Mouse (Mus musculus) hindbrain, embryonic 11.5 days (tissue): ENCODE results near the gene Nek8. TPM values are rescaled to one million over a fixed set of nuclear protein-coding genes. Genes with fewer than 3 reads are reported as not detected.
A peak's percentile ranks its signal among the peaks of the same experiment; 100 is the strongest.

ENCODE experiments used
- ATAC-seq: fragments of 200-750 bp; cut with Nextera tagmentation; 2 replicates; pipeline ENCODE4 v1.8.0; 2017; ENCODE audit warnings: mild to moderate bottlenecking, moderate TSS enrichment, moderate library complexity; ENCODE audit not compliant: low FRiP score
- DNase-seq: peaks from one replicate; pipeline ENCODE4 v3.0.0-alpha.2; 2015; ENCODE audit warnings: low spot score
- H3K27ac ChIP-seq: fragments of 300-500 bp; sonication (generic); 2 replicates; pipeline ENCODE4 v1.5.1; 2014; ENCODE audit warnings: mild to moderate bottlenecking, low read depth, low read length
- H3K27me3 ChIP-seq: fragments of 300-500 bp; sonication (generic); 2 replicates; pipeline ENCODE4 v1.6.1; 2014; ENCODE audit warnings: mild to moderate bottlenecking, low read length, moderate library complexity, mixed read lengths; ENCODE audit not compliant: control insufficient read depth, insufficient read depth
- H3K36me3 ChIP-seq: fragments of 300-500 bp; sonication (generic); 2 replicates; pipeline ENCODE4 v1.6.1; 2014; ENCODE audit warnings: mild to moderate bottlenecking, low read length, moderate library complexity, mixed read lengths; ENCODE audit not compliant: control insufficient read depth, insufficient read depth
- H3K4me1 ChIP-seq: fragments of 300-500 bp; sonication (generic); replicated peaks from 2 replicates; pipeline ENCODE4 v1.6.1; 2014; ENCODE audit warnings: low read length, mixed read lengths; ENCODE audit not compliant: control insufficient read depth, insufficient read depth
- H3K4me2 ChIP-seq: fragments of 300-500 bp; sonication (generic); replicated peaks from 2 replicates; pipeline ENCODE4 v1.6.1; 2014; ENCODE audit warnings: mild to moderate bottlenecking, low read depth, low read length
- H3K4me3 ChIP-seq: fragments of 300-500 bp; sonication (generic); 2 replicates; pipeline ENCODE4 v1.5.1; 2014; ENCODE audit warnings: low read depth, low read length
- H3K9ac ChIP-seq: fragments of 300-500 bp; sonication (generic); 2 replicates; pipeline ENCODE4 v1.6.1; 2014; ENCODE audit warnings: low read depth, low read length
- H3K9me3 ChIP-seq: fragments of 300-500 bp; sonication (generic); 2 replicates; pipeline ENCODE4 v1.6.1; 2016; ENCODE audit warnings: low read length; ENCODE audit not compliant: control insufficient read depth
- WGBS: fragments of 180-500 bp; shearing (Covaris S2); extraction: QIAGEN DNeasy Blood & Tissue Kit; methylation state at CpG from one replicate; pipeline ENCODE4 v1.1.7; 2014; 5-methylcytosine and 5-hydroxymethylcytosine counted together
- polyA plus RNA-seq: library from polyadenylated mRNA; unstranded; fragments of >200 nt; fragmentation: Nextera tagmentation; extraction: Ambion mirVana; gene quantifications from 2 replicates; pipeline ENCODE4 v1.2.1, GENCODE M21; 2014

Nek8 gene
- polyA plus RNA-seq, 1 experiment from 2014 or later, result 5.2 TPM

DNA sequence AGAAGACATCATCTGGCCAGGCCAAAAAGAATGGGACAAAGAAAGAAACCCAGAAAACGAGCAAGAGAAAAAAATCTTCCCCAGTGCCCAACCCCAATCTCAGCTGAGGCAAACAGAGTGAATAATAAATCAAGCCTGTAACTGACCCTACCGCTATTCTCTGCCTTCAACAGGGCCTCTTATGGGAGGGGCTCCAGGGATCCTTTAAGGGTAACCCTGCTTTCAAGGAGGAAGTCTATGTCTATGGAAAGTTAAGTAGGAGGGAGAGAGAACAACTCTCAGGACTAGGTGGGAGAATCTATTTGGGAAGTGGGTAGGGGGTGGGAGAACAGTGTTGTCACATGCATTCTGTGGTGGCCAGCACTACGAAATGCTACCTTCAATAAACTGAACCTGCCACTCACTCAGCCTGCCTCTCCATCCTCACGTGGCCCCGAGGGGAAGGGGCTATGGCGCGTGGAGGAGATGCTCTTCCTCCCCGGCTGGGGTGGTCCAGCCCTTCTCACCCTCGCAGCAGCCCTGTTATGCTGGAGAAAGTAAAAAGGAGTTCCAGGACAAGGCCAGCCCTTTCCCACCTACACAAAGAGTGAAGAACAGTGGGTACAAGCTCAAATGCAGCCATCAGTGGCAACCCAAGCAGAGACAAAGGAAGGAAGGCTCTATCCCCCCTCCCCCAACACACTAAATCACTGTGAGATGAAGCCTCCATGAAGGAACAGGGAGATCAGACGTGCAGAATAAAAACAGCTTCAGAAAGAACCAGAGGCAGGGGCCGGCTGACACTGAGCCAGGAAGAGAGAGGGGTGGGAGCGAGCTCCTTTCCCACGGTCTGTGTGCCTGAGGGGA lies 29.1 kb upstream of the Nek8 start:
- H3K36me3 ChIP-seq, result peaks cover 18% of the 10 kb centered on the region

DNA sequence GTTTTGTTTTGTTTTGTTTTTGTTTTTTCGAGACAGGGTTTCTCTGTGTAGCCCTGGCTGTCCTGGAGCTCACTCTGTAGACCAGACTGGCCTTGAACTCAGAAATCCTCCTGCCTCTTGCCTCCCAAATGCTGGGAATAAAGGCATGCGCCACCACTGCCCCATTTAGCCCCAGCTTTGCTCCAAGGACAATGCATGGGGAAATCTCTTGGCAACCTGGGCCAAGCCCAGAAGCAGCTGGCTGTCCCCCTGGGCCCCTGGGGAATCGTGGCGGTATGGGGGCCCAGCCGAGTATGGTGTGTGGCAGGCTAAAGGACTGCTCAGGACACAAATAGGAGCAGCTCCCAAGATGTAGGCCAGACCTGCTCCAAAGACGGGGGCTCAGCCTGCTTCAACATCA lies 27.8 kb upstream of the Nek8 start:
- Histone ChIP-seq H3K4me1 (no peaks in the 10 kb centered on the region), H3K27me3 (no peaks in the 10 kb centered on the region), H3K36me3 (peaks cover 14% of the 10 kb centered on the region), H3K4me3 (no peak overlapping the region; the same call in 1 of the 2 replicates), H3K9ac (no peak overlapping the region), H3K27ac (no peak overlapping the region), H3K4me2 (no peak overlapping the region), H3K9me3 (no peaks in the 10 kb centered on the region)
- WGBS, result 82% methylated on average over 6 of the region's 6 CpGs
- DNase-seq (no peak), ATAC-seq (no peak)

More for the DNA sequence above, 29.1 kb upstream of the Nek8 start:
- Histone ChIP-seq H3K9me3 (no peaks in the 10 kb centered on the region), H3K4me2 (no peak overlapping the region), H3K4me3 (no peak overlapping the region), H3K27me3 (no peaks in the 10 kb centered on the region), H3K9ac (0 out of 2 replicates have a peak overlapping the region, but pooled peaks have one; percentile 28), H3K27ac (peak overlapping the region; percentile 44; the same call in 1 of the 2 replicates), H3K4me1 (no peaks in the 10 kb centered on the region)
- DNase-seq (no peak), ATAC-seq (no peak)
- 66% methylated on average over 13 of the region's 13 CpGs for WGBS

DNA sequence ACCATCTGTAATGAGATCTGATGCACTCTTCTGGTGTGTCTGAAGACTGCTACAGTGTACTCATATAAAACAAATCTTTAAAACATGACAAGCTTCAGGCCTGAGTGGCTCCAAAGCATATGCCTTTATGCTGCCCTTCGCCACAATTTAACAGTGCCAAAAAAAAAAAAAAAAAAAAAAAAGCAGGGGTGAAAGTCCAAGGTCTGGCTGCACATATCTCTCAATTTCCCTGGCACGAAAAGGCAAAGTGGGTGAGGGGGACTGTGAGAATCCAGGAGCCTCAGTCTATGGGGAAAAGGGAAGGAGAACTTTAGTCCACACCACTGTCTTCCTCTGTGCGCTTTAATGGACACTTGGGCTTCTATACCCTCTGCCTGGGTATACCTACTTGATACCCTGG lies 25.9 kb upstream of the Nek8 start:
- Histone ChIP-seq H3K27me3 (no peaks in the 10 kb centered on the region), H3K9ac (no peak overlapping the region), H3K4me3 (no peak overlapping the region), H3K27ac (no peak overlapping the region), H3K9me3 (no peaks in the 10 kb centered on the region), H3K36me3 (peaks cover 3% of the 10 kb centered on the region; the same call in 1 of the 2 replicates), H3K4me2 (no peak overlapping the region), H3K4me1 (no peaks in the 10 kb centered on the region)
- DNase-seq (no peak), ATAC-seq (no peak)
- WGBS, result 92% methylated on average over 3 of the region's 3 CpGs

DNA sequence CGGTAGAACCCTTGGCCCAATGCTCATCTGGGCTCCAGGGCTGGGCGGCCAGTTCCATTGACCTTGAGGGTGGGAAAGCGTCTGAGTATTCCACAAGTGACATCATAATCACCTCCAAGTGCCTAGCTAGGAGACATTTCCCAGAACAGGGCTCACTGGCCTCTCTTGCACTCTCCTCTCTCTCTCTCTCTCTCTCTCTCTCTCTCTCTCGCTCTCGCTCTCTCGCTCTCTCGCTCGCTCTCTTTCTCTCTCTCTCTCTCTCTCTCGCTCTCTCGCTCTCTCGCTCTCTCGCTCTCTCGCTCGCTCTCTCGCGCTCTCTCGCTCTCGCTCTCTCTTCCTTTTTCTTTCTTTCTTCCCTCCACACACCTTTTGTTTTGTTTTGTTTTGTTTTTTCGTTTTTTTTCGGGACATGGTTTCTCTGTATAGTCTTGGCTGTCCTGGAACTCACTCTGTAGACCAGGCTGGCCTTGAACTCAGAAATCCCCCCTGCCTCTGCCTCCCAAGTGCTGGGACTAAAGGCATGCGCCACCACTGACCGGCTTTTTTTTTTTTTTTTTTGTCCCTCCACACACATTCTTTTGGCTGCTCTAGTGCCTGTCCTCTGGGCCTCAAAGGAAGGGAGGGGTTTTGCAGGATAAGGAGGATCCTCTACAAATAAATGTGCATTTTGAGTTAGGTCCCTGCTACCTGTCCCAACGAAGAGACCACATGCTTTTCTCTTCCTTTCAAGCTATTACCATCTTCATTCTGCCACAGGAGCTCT lies 18.8 kb upstream of the Nek8 start:
- Histone ChIP-seq H3K27me3 (no peaks in the 10 kb centered on the region), H3K9me3 (no peaks in the 10 kb centered on the region), H3K4me2 (peak overlapping the region; percentile 39), H3K4me1 (0 out of 2 replicates have a peak, but pooled peaks cover 2% of the 10 kb centered on the region), H3K36me3 (0 out of 2 replicates have a peak, but pooled peaks cover 2% of the 10 kb centered on the region), H3K4me3 (peak overlapping the region; percentile 33), H3K9ac (no peak overlapping the region), H3K27ac (no peak overlapping the region)
- DNase-seq, result no peak
- WGBS, result 61% methylated on average over 23 of the region's 23 CpGs
- ATAC-seq, result no peak

DNA sequence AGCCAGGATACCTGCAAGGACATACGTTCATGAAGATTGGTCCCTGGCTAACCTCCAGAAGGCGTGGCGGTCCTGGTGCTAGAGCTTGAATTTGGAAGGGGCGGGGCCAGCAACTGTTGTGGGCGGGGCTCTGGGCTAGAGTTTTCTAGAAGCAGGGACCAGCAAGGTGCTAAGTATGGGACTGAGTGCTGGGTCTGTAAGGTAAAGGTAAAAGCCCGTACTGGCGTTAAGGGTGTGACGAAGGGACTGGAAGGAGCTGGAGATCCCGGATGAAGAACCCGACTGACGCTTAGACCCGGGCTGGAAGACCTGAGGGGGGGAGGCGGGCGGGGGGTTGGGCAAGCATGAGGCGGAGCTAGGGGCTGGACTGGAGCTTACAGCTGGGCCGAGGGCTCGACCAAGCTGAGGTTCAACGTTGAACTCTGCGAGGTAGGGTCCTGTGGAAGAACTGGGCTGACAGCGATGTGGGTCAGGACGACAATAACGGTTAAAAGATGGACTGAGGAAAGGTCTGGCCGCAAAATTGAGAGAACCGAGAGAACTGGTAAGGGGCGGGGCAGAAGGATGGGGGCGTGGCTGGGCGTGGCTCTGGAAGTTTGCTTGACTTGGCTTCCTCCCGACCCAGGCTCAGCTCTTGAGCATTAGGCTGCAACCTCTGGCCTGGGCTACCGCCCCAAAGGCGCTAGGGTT lies 18.1 kb upstream of the Nek8 start:
- H3K4me3 ChIP-seq, result peak overlapping the region; percentile 33
- ATAC-seq, result peak; percentile 65
- H3K36me3 ChIP-seq, result 0 out of 2 replicates have a peak, but pooled peaks cover 2% of the 10 kb centered on the region
- peak overlapping the region; percentile 39 for H3K4me2 ChIP-seq
- peak; percentile 74 for DNase-seq
- H3K9ac ChIP-seq, result no peak overlapping the region
- 4% methylated on average over 30 of the region's 30 CpGs for WGBS
- H3K27me3 ChIP-seq, result no peaks in the 10 kb centered on the region
- H3K9me3 ChIP-seq, result no peaks in the 10 kb centered on the region
- H3K27ac ChIP-seq, result no peak overlapping the region
- 0 out of 2 replicates have a peak, but pooled peaks cover 2% of the 10 kb centered on the region for H3K4me1 ChIP-seq

DNA sequence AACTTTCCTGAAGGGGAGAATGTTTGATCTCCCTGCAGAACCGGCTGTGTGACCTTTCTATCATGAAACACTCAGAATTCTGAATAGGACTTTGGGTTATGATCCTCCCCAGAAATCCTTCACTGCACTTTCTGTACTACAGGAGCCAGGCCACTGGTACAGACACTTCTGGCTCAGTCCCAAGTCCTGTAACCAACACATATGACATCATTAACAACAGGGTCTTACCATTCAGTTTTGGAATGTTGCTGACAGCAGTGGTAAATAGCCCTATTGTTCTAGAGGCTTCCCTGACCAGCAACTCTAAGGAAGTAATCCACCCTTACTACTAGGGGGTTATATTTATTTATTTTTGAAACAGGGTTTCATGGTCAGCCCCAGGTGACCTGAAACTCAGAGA lies 16.6 kb upstream of the Nek8 start, which contains the start of gene Proca1:
Gene Proca1 (plus strand): TSS at position 280 of the 400 bp plus-strand sequence.
- DNase-seq (no peak), ATAC-seq (no peak)
- no peak within 1 kb of the TSS for H3K4me3 ChIP-seq
- H3K9me3 ChIP-seq, result no peaks in the 10 kb centered on the region
- WGBS, result 92% methylated on average over 1 of the region's 1 CpGs
- 0 out of 2 replicates have a peak, but pooled peaks cover 2% of the 10 kb centered on the region for H3K4me1 ChIP-seq
- H3K27me3 ChIP-seq, result no peaks in the 10 kb centered on the region
- no peak within 1 kb of the TSS for H3K9ac ChIP-seq
- no peak within 1 kb of the TSS for H3K27ac ChIP-seq
- H3K4me2 ChIP-seq, result peak within 1 kb of the TSS; percentile 39; the same call in 1 of the 2 replicates
- H3K36me3 ChIP-seq, result 0 out of 2 replicates have a peak, but pooled peaks cover 2% of the 10 kb centered on the region

DNA sequence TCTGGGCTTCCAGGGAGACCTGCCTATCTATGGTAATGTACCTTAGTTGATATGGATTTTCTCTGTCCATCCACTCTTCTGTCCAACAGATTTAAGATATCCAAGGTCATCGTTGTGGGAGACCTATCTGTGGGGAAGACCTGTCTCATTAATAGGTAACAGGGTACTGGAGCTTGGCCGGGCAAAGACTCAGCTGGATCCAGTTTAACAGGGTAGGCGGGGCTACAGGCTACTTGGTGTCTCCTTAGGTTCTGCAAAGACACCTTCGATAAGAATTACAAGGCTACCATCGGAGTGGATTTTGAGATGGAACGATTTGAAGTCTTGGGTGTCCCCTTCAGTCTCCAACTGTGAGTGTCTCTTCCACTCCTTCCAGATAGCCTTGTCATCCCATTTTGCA lies 13.6 kb upstream of the Nek8 start:
- Histone ChIP-seq H3K4me1 (0 out of 2 replicates have a peak, but pooled peaks cover 2% of the 10 kb centered on the region), H3K27ac (peak overlapping the region; percentile 94), H3K4me2 (peak overlapping the region; percentile 76), H3K27me3 (no peaks in the 10 kb centered on the region), H3K36me3 (0 out of 2 replicates have a peak, but pooled peaks cover 2% of the 10 kb centered on the region), H3K9me3 (no peaks in the 10 kb centered on the region), H3K4me3 (no peak overlapping the region; the same call in 1 of the 2 replicates), H3K9ac (0 out of 2 replicates have a peak overlapping the region, but pooled peaks have one; percentile 84)
- WGBS, result 72% methylated on average over 6 of the region's 6 CpGs
- ATAC-seq (no peak), DNase-seq (no peak)
